Mouse (Mus musculus) WW6 (cell line): Measurements from ENCODE around the gene Ddo.

Source experiments
- DNase-seq: peaks from one replicate; pipeline ENCODE4 v3.0.0-alpha.2; 2013; ENCODE audit warnings: low read depth, low spot score

The Ddo gene

DNA sequence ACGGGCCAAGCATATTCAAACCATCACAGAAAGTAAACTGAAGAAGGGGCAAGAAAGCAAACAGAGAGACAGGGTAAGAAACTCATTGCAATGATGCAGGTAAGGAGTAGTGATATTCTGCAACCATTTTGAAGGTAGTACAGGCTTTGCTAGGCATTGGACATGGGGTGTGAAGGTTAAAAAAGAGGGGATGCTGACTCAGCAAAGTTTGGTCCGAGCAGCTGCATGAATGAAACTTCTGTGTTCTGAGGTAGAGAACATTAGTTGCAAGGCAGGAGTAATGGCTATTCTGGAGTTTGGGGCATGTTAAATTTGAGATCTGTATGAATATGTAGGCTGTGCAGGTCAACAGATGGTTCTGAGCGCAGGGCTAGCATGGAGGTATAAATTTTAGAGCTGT is 35.5 kb downstream of the Ddo start:
- DNase-seq, result no peak

DNA sequence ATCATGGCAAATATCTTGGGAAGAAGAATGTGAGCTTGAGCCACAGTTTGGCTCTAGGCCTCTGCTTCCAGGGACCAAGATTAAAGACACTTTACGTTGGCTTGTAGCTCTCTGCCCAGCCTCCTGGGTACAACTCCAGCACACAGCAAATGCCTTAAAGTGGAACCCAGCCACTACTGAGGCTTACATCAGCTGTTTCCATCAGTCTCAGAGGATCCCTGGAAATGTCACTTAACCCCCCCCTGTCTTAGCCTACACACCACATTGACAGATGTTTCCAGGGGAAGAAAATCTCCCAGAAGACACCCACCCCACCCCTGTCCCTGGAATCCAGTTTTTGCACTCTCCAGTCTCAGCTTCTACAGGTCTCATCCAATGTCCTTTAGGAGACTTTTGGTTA is 37.1 kb downstream of the Ddo start:
- no peak for DNase-seq

DNA sequence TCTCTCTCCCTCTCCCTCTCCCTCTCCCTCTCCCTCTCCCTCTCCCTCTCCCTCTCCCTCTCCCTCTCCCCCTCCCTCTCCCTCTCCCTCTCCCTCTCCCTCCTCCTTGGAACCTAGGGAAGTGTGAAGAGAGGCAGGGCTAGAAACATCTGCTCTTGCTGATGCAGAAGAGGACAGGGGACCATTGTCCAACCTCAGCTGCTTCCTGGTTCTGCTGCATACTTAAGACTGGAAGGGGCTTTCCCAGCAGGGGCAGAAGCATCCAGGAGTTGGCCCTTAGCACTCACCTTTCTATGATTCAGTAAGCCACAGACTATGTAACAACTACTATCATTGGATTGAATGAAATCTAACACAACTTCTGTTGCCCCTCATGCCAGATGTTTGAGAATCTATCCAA is 38.8 kb downstream of the Ddo start:
- DNase-seq, result no peak

DNA sequence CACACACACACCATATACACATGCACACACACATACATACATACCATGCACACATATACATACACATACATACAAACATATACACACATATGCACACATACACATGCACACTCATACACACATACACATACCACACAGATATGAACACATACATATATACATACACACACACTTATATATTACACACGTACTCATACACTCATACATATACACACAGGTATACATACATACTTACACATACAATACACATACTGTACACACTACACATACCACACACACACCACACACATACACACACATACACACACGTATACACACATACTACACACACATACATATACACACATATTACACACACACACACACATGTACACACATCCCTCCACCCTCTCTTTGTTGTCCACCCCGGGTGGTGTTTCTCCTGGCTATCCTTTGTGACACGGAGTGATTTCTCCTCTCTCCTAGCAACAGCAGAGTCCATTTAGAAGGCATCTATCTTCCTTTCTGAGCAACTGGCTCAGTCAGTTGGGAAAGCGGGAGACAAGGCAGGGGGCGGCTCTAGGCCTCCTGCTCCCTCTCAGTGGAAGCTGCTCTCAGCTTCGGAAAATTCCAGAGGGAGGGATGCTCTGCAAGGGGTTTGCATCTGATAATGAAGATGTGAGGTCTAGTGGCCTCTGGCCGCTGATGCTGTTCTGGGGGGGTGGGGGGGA is 42.9 kb downstream of the Ddo start:
- no peak for DNase-seq

DNA sequence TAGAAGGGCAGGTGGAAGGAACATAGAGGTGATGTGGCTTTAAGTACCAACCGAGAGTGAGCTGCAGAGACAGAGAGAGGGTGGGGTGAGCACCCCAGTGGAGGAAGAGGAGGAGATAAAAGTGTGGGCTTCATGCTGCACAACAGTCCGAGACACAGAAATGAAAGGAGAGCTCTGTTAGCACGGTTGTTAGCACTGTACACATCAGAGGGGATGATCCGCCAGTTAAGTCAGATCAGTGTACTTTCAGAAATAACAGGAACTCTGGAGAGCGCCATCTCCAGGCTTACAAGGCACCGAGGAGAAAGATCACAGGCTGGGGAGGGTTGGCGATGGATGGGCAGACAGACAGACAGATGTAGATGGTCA is 43.5 kb downstream of the Ddo start:
- DNase-seq, result no peak

DNA sequence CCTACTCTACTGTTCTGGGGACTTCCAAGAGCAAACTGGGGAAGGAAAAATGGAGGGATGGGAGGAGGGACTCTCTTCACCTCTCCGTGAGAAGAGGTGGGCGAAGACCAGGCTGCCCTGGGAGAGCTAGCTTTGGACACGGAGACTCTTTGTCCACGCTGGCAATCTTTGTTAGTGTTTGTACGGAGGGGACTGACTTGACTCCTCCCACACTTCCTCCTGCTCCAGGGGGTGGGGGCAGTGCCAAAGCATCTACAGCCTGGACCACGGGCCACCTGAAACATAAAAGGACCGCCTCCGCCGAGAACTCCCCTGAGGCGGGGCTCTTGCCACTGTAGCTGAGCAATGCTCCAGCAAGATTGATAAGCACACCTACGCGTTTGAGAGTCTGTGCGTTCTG is 44.3 kb downstream of the Ddo start:
- no peak for DNase-seq

DNA sequence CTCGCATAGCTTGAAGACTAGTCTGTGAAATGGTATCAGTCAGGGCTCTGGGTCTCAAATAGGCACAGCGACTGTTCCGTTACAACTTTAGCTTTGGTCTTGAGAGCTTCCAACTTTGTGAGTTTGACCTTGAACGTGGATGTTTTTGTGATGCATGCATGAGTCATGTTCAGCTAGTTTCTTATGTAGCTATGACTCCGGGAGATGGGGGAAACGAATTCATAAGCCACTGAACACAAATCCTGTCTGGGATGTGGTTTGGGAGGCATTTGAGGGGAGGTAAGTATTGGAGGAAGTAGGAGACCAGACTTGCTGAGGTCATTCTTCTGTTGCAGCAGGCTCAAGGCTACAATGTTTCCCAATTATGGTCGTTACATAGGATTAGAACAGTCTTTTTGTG is 46.1 kb downstream of the Ddo start:
- DNase-seq, result no peak

DNA sequence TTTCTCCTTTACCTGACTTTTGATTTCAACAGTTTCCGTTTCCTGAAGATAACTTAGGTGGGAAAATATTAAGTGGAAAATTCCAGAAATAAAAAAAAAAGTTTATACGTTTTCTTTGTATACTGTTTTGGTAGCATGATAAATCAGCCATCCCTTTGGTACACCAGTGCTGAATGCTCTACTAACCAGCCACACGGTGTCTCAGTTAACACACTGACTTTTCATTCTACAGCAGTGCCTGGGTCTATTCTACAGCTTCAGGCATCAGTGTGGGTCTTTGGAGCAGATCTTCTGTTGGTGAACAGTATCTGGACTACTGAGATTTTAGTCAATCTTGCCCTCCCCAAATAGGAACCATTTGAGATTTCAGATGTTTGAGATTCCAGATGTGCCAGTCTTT is 48.7 kb downstream of the Ddo start:
- no peak for DNase-seq

DNA sequence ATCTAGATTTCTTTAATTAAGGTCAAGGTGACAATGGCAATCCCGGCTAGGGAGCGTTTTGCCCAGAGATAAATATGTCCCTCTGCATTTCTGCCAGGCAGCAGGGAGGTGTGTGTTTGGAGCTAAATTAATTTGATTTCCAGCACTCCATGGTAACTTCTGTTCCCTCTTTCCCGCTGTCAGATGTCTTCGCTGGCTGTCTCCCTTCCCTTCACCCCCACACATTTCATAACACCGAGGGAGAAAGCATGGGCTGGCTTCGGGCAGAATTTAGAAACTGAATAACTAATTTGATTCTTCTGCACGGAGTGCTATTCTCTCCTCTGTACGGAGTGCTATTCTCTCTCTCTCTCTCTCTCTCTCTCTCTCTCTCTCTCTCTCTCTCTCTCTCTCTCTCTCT is 52.7 kb downstream of the Ddo start:
- no peak for DNase-seq

DNA sequence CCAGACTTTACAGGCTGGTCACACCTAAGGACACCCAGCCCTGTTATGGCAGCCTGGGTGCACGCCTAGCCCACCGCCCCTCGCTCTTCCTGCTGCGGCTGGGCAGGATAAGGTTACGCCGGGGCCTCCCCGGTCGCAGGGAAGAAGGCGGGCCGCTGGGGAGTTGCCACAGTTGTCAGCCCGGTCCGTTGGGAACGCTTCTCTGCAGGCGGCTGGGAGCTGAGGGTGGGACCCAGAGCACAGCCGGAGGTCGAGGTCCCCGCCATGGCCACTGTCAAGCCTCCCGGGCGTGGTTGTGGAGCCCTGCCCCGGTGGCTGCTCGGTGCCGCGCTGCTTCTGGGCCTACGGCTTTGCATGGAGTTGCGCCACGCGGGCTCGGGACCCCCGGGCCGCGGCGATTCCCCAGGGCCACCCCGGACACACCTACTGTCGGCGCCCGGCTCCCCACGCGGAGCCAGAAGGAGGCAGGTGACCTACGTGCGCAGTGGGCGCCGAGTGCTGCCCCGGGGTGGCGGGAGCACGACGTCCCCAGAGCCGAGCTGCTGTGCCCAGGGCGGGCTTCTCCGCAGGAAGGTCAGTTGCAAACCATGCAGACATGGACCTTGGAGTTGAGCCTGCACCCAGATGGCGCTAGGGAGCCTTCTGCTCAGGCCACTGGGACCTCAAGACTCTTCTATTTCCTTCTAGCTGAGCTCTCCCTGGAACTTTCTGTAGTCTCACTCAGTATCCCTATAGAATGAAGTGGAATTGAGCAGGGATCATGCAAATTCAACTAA is 53.5 kb downstream of the Ddo start, which contains the start of gene Mettl24:
TSS of gene Mettl24 (plus strand) at position 191 of the 776 bp plus-strand sequence.
- DNase-seq, result peak; percentile 42

DNA sequence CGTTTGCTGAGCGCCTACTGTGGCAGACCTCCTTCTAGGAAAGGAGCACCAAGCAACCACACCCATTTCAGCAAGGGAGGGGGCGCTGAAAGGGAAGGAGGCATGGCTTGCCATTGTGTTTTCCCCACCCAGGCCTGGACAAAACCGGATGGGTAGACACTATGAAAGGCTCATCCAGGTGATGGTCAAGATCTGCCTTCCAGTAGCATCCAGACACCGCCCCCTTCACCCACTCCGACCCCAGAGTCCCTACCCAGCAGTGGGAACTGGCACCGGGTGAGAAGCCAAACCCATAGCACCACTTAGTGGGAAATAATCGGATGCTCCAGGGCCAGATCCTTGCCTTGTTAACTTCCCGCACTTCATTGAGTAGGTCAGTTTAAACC is 54.0 kb downstream of the Ddo start:
- DNase-seq, result no peak

DNA sequence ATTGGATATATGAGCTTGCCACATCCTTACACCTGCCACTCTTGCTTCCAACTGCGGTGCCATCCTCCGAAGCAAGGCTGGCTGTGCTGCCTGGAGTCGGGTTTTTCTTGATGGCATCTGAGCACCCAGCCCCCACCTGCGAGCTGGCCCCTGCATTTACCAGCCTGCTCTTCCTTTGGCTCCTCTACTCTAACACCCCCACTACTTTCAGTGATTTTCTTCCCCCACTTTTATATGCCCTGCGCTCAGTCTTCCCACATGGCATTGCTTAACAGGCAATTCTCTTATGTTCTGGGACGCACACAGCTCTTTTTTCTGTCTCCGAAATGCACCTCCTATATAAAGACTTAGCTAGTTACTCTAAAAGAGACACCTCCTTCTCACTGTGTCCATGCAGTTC is 54.5 kb downstream of the Ddo start:
- DNase-seq, result no peak

DNA sequence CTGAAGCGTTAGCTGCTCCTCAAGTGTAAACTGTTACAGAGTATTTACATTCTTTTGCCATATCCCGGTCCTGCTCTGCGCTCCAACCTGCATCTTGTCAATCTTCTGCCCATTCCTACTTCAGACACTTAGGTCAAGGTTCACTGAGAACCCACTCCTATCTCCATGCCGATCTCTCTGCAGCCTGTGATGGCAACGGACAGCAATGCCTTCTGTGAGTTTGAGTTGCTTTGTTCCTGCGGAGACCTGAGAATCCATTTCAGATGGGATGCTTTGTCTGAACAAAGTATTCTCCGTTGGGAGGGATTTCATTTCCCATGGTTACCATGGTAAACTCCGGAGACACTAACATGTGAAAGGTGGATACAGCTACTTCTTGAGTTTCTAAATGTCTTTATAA is 55.8 kb downstream of the Ddo start:
- DNase-seq, result no peak

DNA sequence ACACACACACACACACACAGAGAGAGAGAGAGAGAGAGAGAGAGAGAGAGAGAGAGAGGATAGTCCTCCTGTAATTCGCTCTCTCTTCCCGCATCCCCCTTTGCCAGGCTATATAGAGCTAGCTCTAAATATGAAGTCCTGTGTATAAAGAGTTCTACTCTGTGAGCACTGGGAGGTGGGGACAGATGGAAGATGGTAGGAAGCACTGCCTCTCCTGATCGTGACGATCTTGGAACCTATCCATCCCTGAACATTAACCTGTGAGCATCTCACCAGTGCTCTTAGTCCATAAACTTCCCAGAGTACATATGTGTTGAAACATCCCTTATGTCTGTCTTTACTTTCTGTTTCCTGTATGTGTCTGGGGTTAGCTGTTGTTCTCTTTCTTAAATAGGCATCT is 57.2 kb downstream of the Ddo start:
- DNase-seq, result no peak

DNA sequence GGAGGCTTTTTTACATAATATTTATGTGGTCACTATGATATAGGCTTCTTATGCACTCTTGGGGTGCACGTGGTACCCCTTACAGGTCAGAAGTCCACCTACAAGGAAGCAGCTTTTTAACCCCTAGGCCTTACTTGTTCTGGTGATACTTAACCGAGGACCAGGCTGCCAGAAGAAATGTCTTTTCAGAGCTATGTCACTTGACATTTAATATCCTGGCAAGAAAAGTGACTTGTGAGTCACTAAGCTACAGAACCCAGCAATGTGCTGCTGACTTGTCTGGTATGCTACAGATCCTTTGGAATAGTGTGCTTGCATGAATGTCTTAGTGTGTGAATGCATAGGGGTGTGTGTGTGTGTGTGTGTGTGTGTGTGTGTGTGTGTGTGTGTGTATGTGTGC is 57.6 kb downstream of the Ddo start:
- no peak for DNase-seq

DNA sequence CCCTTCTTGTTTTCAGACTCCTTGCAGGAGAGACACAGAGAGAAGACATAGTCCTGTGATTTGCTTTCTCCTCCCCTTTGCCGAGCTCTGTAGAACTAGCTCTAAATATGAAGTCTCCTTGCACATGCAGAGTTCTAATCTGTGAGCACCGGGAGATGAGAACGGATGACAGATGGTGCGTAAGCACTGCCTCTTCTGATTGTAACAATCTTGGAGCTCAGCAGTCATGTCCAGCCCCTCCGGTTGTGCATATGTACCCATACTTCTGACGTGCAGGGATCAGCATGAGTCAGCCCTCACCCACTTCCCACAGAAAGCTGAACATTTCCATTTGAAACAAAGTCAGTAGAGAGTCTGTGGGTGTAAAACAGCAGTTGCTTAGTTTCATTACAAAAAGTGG is 58.5 kb downstream of the Ddo start:
- DNase-seq, result no peak

DNA sequence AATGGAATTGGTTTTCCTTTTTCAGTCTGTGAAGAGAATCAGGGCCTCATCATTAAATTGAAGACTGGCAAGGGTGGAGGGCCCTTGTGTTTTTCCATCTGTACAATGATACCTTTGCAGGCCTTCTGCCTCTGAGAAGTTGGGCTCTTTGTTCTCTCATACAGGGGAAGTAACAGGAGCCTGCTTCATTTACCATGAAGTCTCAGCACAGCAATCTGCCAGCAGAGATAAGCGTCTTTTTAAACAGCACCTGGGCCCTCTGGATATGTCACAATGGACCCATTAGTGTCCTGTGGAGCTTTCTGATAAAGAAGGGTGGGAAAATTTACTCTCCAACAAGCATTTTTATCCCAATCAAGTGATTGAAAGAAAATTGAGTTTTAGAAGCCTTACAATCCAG is 59.1 kb downstream of the Ddo start:
- DNase-seq, result no peak

DNA sequence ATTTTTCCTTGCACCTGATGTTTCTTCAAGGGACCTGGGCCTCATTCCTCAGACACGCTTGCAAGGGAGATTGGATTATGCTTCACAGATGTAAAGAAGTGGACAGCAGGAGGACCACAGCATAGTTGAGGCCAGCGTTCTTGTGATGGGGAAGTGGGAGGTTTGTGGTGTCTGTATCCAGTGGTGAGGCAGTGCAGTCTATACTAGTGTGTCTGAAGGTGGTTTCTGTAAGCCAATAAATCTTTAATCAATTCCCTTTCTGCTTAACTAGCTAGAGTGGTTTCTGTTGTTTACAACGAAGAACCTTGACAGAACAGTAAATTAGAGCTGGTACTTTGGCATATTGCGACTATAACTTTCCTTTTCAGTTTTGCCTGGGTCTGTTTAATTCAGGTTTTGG is 68.8 kb downstream of the Ddo start:
- DNase-seq, result no peak

DNA sequence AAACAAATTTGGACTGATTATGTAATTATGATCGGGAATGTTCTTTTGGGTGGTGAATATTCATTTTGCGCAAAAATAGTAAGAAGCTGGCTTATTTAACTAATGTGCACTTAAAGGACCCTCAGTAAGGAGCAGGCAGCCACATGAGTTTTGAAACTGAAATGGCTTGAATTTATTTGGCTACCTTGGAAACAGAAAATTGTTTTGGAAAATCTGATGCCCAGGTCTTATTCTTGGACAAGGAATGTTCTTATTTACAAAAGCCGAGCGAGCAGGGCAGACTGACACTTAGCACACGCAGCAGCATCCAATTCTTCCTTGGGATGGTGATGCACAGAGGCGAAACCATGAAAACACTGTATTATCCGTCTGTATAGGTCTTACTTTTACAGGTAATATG is 81.3 kb downstream of the Ddo start:
- DNase-seq, result no peak

DNA sequence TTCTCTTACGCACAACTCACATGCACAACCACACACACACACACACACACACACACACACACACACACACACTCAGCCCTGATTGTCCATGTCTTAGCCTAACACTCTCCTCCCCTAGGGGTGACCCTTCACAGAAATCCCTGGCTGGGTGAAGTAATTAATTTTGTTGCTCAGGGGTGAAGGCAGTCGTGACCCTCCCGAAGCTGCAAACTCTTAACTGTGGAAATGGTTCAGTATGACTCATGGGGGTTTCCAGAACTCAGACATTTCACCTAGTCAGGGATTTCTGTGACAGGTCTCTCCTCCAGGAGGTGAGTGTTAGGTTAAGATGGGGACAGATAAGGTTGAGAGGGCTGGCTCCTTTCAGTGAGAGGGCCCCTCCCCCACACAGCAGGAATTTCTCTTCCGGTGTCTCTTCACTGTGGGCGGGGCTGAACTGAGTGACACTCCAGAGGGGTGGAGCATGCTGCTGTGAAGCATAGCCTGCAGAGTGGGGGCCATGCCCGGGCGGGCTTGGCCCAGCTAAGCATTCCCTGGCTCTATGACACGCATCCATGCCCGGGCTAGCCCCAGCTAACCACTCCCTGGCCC is 83.3 kb downstream of the Ddo start:
- DNase-seq, result peak; percentile 39

DNA sequence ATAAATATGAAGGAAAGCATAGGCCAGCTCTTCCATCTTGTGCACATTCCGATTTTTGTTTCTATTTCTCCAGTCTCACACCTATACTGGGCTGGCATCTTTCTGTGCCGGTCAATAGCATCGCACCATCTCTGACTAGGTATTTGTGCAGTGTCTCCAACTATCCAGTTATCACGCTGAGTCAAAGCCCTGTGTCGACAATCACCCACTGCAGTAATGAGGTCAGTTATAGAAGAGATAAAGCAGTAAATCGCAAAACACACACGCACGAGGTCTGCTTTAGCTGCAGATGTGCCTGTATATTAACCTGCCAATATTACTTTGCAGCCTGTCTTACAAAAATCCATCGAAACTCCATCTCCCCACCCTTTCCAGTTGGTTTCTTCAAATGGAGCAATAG is 84.0 kb downstream of the Ddo start:
- no peak for DNase-seq

DNA sequence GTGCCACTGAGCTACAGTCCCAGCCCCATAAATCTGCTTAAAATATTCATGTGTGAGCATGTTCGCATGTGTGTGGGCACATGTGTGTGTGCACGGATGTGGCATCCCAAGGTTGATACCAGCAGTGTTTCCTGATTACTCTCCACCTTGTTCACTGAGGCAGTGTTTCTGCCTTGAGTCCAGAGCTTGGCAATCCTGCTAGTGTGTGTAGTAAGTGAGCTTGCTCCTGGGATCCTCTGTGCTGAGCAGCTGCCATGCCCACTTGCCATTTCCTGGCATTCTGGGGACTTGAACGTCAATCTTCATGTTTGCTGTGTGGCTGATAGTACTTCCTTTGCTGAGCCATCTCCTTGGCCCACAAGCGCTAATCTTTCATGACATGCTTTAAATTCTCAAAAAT is 85.3 kb downstream of the Ddo start:
- no peak for DNase-seq

DNA sequence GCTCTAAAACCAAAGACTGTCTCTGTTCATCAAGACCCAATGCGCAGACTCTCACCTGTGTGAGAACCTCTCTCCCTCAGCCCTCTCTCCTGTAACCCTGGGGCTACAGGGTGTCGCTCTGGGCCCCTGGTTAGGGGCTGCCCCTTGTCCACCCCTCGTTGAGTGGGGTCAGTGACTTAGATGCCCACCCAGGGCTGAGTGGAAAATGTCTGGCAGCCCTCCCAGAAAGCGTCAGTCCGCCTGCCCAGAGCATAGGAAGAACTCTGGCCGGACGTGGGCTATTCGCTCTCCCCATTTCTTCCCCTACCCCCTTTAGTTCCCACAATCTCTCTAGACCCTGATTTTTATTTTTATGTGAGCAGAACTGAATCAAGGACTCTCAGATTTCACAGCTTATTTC is 86.5 kb downstream of the Ddo start:
- DNase-seq, result no peak
